Mouse (Mus musculus) lung, adult 10 weeks (tissue): ENCODE measurements around the gene Tap2. TPM values are rescaled to one million over a fixed set of nuclear protein-coding genes. Genes with fewer than 3 reads are reported as not detected.

Source experiments
- polyA plus RNA-seq: library from polyadenylated mRNA; stranded (reverse); fragments of 350-450 nt; fragmentation: Illumina TruSeq; extraction: RNeasy Lipid Tissue Mini Kit (QIAGEN cat#74804); gene quantifications from one replicate; pipeline ENCODE4 v1.2.3, GENCODE M21; 2014; ENCODE audit warnings: low read depth, low replicate concordance; ENCODE audit not compliant: insufficient read depth

The Tap2 gene
- polyA plus RNA-seq: 47.7 TPM

GRCm38 (mm10) chr17:34203444-34203843, at the start of gene Tap2:
Gene Tap2 (plus strand): TSS chr17:34203527.

GRCm38 (mm10) chr17:34187261-34187916, 15.9 kb upstream of the Tap2 start, which contains the start of the genes Tap1 and Psmb9:
Gene Tap1 (plus strand): TSS chr17:34187553.
Gene Psmb9 (minus strand): TSS chr17:34187764.

GRCm38 (mm10) chr17:34196941-34197894, 6.1 kb upstream of the Tap2 start, which contains the start of gene Psmb8:
Gene Psmb8 (plus strand): TSS chr17:34197721.

DNA sequence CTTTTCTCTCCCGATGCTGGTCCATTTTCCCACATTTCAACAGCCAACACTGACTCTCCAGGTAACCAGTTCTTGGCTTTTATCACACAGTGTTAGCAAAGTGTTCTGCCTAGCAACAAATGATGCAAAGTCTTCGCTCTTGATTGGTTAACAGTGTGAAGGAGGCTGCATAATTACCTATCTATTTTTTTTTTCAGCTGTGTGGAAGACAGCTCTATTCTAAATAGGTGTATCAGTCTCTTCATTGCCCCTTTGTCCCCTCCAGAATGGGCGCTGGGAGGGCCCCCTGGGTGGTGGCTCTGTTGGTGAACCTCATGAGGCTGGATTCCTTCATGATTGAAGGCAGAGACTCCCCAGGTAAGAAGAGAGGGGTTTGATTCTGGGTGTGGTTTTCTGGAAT, 35.4 kb downstream of the Tap2 start, which contains the start of gene H2-Ob:
Gene H2-Ob (plus strand): TSS at position 198 of the 400 bp plus-strand sequence.

GRCm38 (mm10) chr17:34257594-34258375, 54.5 kb downstream of the Tap2 start, which contains the start of gene H2-Ab1:
Gene H2-Ab1 (plus strand): TSS chr17:34257689.

Other genes starting within 250 kb of the Tap2 start
- 16.3 TPM for gene Vps52, start 247.7 kb upstream of the Tap2 start, polyA plus RNA-seq
- 2,519 TPM for gene Rps18, start 247.5 kb upstream of the Tap2 start, polyA plus RNA-seq
- 1,531 TPM for gene H2-K1, start 203.2 kb upstream of the Tap2 start, polyA plus RNA-seq
- gene Ring1, start 178.8 kb upstream of the Tap2 start, polyA plus RNA-seq: 21.8 TPM
- 90.2 TPM for gene H2-Ke6, start 175.5 kb upstream of the Tap2 start, polyA plus RNA-seq
- 95.6 TPM for gene Slc39a7, start 171.8 kb upstream of the Tap2 start, polyA plus RNA-seq
- 33.6 TPM for gene Rxrb, start 171.7 kb upstream of the Tap2 start, polyA plus RNA-seq
- 1.1 TPM for gene Col11a2, start 164.1 kb upstream of the Tap2 start, polyA plus RNA-seq
- gene H2-Oa, start 111.2 kb upstream of the Tap2 start, polyA plus RNA-seq: 12.5 TPM
- 75.7 TPM for gene H2-DMa, start 84.0 kb upstream of the Tap2 start, polyA plus RNA-seq
- 94.4 TPM for gene Brd2, start 80.9 kb upstream of the Tap2 start, polyA plus RNA-seq
- gene H2-DMb2, start 60.2 kb upstream of the Tap2 start, polyA plus RNA-seq: 35.5 TPM
- gene H2-DMb1, start 50.5 kb upstream of the Tap2 start, polyA plus RNA-seq: 64.1 TPM
- 21.5 TPM for gene Tap1, start 16.0 kb upstream of the Tap2 start, polyA plus RNA-seq
- gene Psmb9, start 15.8 kb upstream of the Tap2 start, polyA plus RNA-seq: 59.9 TPM
- gene Psmb8, start 5.8 kb upstream of the Tap2 start, polyA plus RNA-seq: 140 TPM
- gene H2-Ob, start 35.4 kb downstream of the Tap2 start, polyA plus RNA-seq: 28.6 TPM
- gene H2-Ab1, start 54.2 kb downstream of the Tap2 start, polyA plus RNA-seq: 553 TPM
- gene H2-Aa, start 84.3 kb downstream of the Tap2 start, polyA plus RNA-seq: 647 TPM
- 475 TPM for gene H2-Eb1, start 102.3 kb downstream of the Tap2 start, polyA plus RNA-seq
- gene H2-Eb2, start 122.1 kb downstream of the Tap2 start, polyA plus RNA-seq: 1.6 TPM
- gene Btnl2, start 151.3 kb downstream of the Tap2 start, polyA plus RNA-seq: 0.20 TPM
- not detected for gene Btnl1, start 173.6 kb downstream of the Tap2 start, polyA plus RNA-seq
- 0.24 TPM for gene BC051142, start 195.3 kb downstream of the Tap2 start, polyA plus RNA-seq